Mouse (Mus musculus): ENCODE results near the gene Olfr1459. TPM values are rescaled to one million over a fixed set of nuclear protein-coding genes. Genes with fewer than 3 reads are reported as not detected.

Gene Olfr1459
- 0.06 TPM in 1 of 2 replicates, not detected in the other for polyA plus RNA-seq (2012; ENCODE audit: insufficient read depth, low replicate concordance)

- no peaks in the 10 kb centered on the region for H3K27me3 ChIP-seq (replicated peaks)
- peaks cover 3% of the 10 kb centered on the region for H3K9me3 ChIP-seq
- TF ChIP-seq GATA1 (IDR thresholded peaks at IDR 0.05; ENCODE audit: borderline replicate concordance, low read length) = no peak
- TF ChIP-seq FLI1 (IDR thresholded peaks at IDR 0.05; ENCODE audit: low read length) = no peak
- no peaks in the 10 kb centered on the region for H3K4me1 ChIP-seq
- no peaks in the 10 kb centered on the region for H3K36me3 ChIP-seq (replicated peaks; ENCODE audit: low read length)
- no peak within 1 kb of the TSS for H3K4me3 ChIP-seq (replicated peaks)
Measured at GRCm38 (mm10) chr19:13149449-13149848, at the start of gene Olfr1459. Gene Olfr1459, minus strand, starts transcription at chr19:13149549.

GRCm38 (mm10) chr19:13185434-13185833, 36.1 kb upstream of the Olfr1459 start, which contains the start of gene Olfr1462:
Gene Olfr1462, plus strand, starts transcription at chr19:13185734.
- no peaks in the 10 kb centered on the region for H3K27me3 ChIP-seq (replicated peaks)
- no peak for TF ChIP-seq FLI1 (IDR thresholded peaks at IDR 0.05; ENCODE audit: low read length)
- no peak for TF ChIP-seq GATA1 (IDR thresholded peaks at IDR 0.05; ENCODE audit: borderline replicate concordance, low read length)
- no peak within 1 kb of the TSS for H3K4me3 ChIP-seq (replicated peaks)
- no peaks in the 10 kb centered on the region for H3K36me3 ChIP-seq (replicated peaks; ENCODE audit: low read length)
- H3K4me1 ChIP-seq = no peaks in the 10 kb centered on the region
- peaks cover 3% of the 10 kb centered on the region; the same call in 1 of the 2 replicates for H3K9me3 ChIP-seq

GRCm38 (mm10) chr19:13162700-13163099, 13.4 kb upstream of the Olfr1459 start, which contains the start of gene Olfr1461:
Gene Olfr1461, plus strand, starts transcription at chr19:13163000.
- H3K27me3 ChIP-seq (replicated peaks) = no peaks in the 10 kb centered on the region
- no peaks in the 10 kb centered on the region for H3K9me3 ChIP-seq
- no peaks in the 10 kb centered on the region for H3K4me1 ChIP-seq
- no peak for TF ChIP-seq FLI1 (IDR thresholded peaks at IDR 0.05; ENCODE audit: low read length)
- TF ChIP-seq GATA1 (IDR thresholded peaks at IDR 0.05; ENCODE audit: borderline replicate concordance, low read length) = no peak
- H3K4me3 ChIP-seq (replicated peaks) = no peak within 1 kb of the TSS
- no peaks in the 10 kb centered on the region for H3K36me3 ChIP-seq (replicated peaks; ENCODE audit: low read length)

DNA sequence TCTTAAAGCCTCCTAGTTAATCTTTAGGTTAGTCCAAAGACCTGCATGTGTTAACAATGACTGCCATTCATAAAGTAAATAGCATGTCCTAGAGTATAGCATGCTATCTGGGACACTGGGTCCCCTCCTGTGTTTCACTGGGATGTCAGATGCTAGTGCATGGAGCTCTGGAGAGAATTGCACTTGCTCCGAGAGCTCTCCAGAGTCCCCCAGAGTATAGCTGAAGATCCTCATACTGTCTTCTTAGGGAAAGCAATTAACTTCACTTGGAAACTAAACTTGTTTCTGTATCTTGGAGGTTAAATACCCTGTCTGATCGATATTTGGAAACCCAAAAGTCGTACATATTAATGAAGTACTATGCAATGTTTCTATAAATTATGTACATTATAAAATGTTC, 42.7 kb downstream of the Olfr1459 start, which contains the start of gene Olfr1458:
Gene Olfr1458 (minus strand): TSS at position 101 of the 400 bp plus-strand sequence.
- TF ChIP-seq FLI1 (IDR thresholded peaks at IDR 0.05; ENCODE audit: low read length) = no peak
- TF ChIP-seq GATA1 (IDR thresholded peaks at IDR 0.05; ENCODE audit: borderline replicate concordance, low read length) = no peak
- Histone ChIP-seq H3K4me3 (replicated peaks) (no peak within 1 kb of the TSS), H3K4me1 (no peaks in the 10 kb centered on the region), H3K9me3 (peaks cover 5% of the 10 kb centered on the region; the same call in 1 of the 2 replicates), H3K36me3 (replicated peaks; ENCODE audit: low read length) (no peaks in the 10 kb centered on the region), H3K27me3 (replicated peaks) (no peaks in the 10 kb centered on the region)

DNA sequence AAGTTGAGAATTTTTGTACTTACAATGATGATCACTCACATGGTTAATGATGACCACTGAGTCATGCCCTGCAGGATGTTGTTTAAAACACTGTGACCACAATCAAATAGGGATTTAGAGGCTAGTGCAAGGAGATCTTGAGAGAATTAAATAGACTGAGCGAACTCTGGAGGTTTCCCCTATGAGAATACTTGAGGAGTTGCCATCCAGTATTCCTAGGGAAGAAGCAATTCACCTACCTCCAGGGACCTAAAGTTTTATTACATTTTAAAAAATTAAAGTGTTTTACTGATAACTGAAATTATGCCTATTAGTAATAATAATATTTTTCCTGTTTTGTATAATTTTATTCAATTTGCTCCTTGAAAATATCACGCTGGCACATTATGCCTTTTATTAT, 51.6 kb downstream of the Olfr1459 start, which contains the start of gene Olfr1457:
Gene Olfr1457 (minus strand): TSS at position 101 of the 400 bp plus-strand sequence.
- Histone ChIP-seq H3K4me3 (replicated peaks) (no peak within 1 kb of the TSS), H3K4me1 (no peaks in the 10 kb centered on the region), H3K9me3 (no peaks in the 10 kb centered on the region), H3K27me3 (replicated peaks) (no peaks in the 10 kb centered on the region), H3K36me3 (replicated peaks; ENCODE audit: low read length) (no peaks in the 10 kb centered on the region)
- TF ChIP-seq GATA1 (IDR thresholded peaks at IDR 0.05; ENCODE audit: borderline replicate concordance, low read length) = no peak
- no peak for TF ChIP-seq FLI1 (IDR thresholded peaks at IDR 0.05; ENCODE audit: low read length)

DNA sequence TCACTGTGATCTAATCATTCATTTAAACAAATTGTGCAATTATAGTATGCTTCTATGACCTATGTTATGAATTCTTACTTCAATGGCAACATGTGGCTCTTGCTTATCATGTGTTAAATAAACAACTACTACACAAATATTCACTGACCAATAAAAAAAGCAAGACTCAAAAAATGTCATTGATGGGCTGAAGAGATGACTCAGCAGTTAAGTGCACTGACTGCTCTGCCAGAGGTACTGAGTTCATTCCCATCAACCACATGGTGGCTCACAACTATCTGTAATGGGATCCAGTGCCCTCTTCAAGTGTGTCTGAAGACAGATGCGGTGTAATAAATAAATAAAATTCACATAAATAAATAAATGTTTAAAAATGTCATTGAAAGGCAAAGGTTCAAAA, 55.4 kb downstream of the Olfr1459 start:
- Histone ChIP-seq H3K27me3 (replicated peaks) (no peaks in the 10 kb centered on the region), H3K4me3 (replicated peaks) (no peak overlapping the region), H3K4me1 (no peaks in the 10 kb centered on the region), H3K36me3 (replicated peaks; ENCODE audit: low read length) (no peaks in the 10 kb centered on the region), H3K9me3 (peaks cover 3% of the 10 kb centered on the region; the same call in 1 of the 2 replicates)
- no peak for TF ChIP-seq FLI1 (IDR thresholded peaks at IDR 0.05; ENCODE audit: low read length)
- no peak for TF ChIP-seq GATA1 (IDR thresholded peaks at IDR 0.05; ENCODE audit: borderline replicate concordance, low read length)

Other genes starting within 250 kb of the Olfr1459 start
- not detected in 2 replicates for gene Olfr1447, start 245.8 kb downstream of the Olfr1459 start, polyA plus RNA-seq (2012; ENCODE audit: insufficient read depth, low replicate concordance)
- gene Olfr1448, start 225.1 kb downstream of the Olfr1459 start, polyA plus RNA-seq (2012; ENCODE audit: insufficient read depth, low replicate concordance) = not detected in 2 replicates
- not detected in 2 replicates for gene Olfr1449, start 218.7 kb downstream of the Olfr1459 start, polyA plus RNA-seq (2012; ENCODE audit: insufficient read depth, low replicate concordance)
- gene Olfr1450, start 199.3 kb downstream of the Olfr1459 start, polyA plus RNA-seq (2012; ENCODE audit: insufficient read depth, low replicate concordance) = not detected in 2 replicates
- not detected in 2 replicates for gene Olfr1451, start 154.5 kb downstream of the Olfr1459 start, polyA plus RNA-seq (2012; ENCODE audit: insufficient read depth, low replicate concordance)
- not detected in 2 replicates for gene Olfr1453, start 121.2 kb downstream of the Olfr1459 start, polyA plus RNA-seq (2012; ENCODE audit: insufficient read depth, low replicate concordance)
- not detected in 2 replicates for gene Olfr1454, start 88.9 kb downstream of the Olfr1459 start, polyA plus RNA-seq (2012; ENCODE audit: insufficient read depth, low replicate concordance)
- gene Olfr1457, start 51.7 kb downstream of the Olfr1459 start, polyA plus RNA-seq (2012; ENCODE audit: insufficient read depth, low replicate concordance) = not detected in 2 replicates
- not detected in 2 replicates for gene Olfr1458, start 42.8 kb downstream of the Olfr1459 start, polyA plus RNA-seq (2012; ENCODE audit: insufficient read depth, low replicate concordance)
- gene Olfr1461, start 13.5 kb upstream of the Olfr1459 start, polyA plus RNA-seq (2012; ENCODE audit: insufficient read depth, low replicate concordance) = not detected in 2 replicates
- gene Olfr1462, start 36.2 kb upstream of the Olfr1459 start, polyA plus RNA-seq (2012; ENCODE audit: insufficient read depth, low replicate concordance) = not detected in 2 replicates
- gene Olfr1463, start 81.8 kb upstream of the Olfr1459 start, polyA plus RNA-seq (2012; ENCODE audit: insufficient read depth, low replicate concordance) = not detected in 2 replicates
- gene Olfr1465, start 166.0 kb upstream of the Olfr1459 start, polyA plus RNA-seq (2012; ENCODE audit: insufficient read depth, low replicate concordance) = not detected in 2 replicates
- gene Olfr1466, start 189.3 kb upstream of the Olfr1459 start, polyA plus RNA-seq (2012; ENCODE audit: insufficient read depth, low replicate concordance) = not detected in 2 replicates
- gene Olfr1467, start 212.7 kb upstream of the Olfr1459 start, polyA plus RNA-seq (2012; ENCODE audit: insufficient read depth, low replicate concordance) = not detected in 2 replicates